Mouse (Mus musculus): ENCODE results near the gene Ephb6. TPM values are rescaled to one million over a fixed set of nuclear protein-coding genes. Genes with fewer than 3 reads are reported as not detected.

Ephb6 gene
- polyA plus RNA-seq, 1 experiment from 2014 or later = 19.2 TPM

DNA sequence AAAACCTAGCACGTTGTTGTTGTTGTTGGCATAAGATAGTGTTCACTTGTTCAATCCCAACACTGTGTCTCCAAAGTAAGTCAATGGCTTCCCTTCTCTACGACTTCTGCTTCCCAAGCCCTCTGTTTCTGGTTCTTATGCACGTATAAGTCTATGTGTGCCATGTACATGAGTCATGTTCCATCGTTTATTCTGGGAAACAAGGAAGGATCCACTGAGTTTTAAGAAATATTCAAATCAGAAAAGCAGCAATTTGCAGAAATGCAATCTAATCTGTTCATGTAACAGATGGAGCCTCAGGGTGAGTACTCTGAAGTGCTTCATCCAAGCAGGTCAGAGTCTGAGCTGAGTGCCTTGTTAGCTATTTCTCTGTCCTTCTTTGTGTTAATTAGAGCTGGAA lies 26.3 kb downstream of the Ephb6 start:
- Histone ChIP-seq H3K4me3 (no peak overlapping the region), H3K4me1 (0 out of 2 replicates have a peak, but pooled peaks cover 3% of the 10 kb centered on the region), H3K4me2 (no peak overlapping the region), H3K9ac (no peak overlapping the region), H3K27ac (no peak overlapping the region), H3K9me3 (replicated peaks) (no peaks in the 10 kb centered on the region), H3K36me3 (ENCODE audit: poor library complexity, severe bottlenecking) (no peaks in the 10 kb centered on the region), H3K27me3 (no peaks in the 10 kb centered on the region)
- ATAC-seq = no peak
- 82% methylated on average over 4 of the region's 4 CpGs for WGBS

DNA sequence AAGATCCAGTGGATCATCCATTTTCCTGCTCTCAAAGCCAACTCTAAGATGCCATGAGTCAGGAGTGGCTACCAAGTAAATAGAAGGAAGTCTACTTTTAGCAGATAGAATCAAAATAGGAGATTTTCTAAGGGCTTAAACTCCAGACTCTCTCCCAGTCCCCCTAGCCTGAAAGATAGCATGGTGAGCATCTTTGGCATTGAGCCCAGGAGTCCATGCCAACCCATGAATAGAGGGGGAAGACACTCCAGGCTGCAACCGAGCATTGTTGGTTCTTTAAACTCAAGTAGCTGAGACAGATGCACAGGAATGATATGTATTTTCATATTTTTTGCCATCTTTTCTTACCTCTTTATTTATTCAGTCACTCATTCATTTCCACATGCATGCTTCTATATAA lies 29.9 kb downstream of the Ephb6 start:
- Histone ChIP-seq H3K36me3 (ENCODE audit: poor library complexity, severe bottlenecking) (no peaks in the 10 kb centered on the region), H3K4me3 (no peak overlapping the region), H3K27me3 (no peaks in the 10 kb centered on the region), H3K27ac (no peak overlapping the region), H3K4me2 (no peak overlapping the region), H3K9me3 (replicated peaks) (no peaks in the 10 kb centered on the region), H3K4me1 (0 out of 2 replicates have a peak, but pooled peaks cover 3% of the 10 kb centered on the region), H3K9ac (no peak overlapping the region)
- WGBS = 65% methylated on average over 1 of the region's 1 CpGs
- ATAC-seq = no peak

DNA sequence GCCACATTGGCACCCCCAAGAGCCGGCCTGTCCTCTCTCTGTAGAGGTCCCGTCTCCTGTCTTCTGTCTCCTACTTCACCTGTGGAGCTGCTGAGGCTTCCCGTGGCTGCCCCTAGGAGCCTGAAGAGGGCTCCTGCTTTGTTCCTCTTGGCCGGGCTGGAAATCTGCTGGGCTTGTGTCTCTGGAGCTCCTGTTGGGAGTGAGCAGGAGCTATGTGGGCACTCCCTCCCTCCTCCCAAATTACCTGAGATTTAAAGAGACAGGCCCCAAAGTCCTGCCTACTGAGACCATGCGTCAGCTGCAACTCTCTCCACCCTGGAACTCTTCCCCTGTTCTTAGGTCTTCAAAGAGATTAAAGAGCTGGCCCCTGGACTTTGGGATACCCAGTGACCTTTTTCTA lies 30.9 kb downstream of the Ephb6 start, which contains the start of gene Trpv6:
Gene Trpv6, minus strand, starts transcription at position 228 of the 400 bp plus-strand sequence.
- H3K4me1 ChIP-seq = 0 out of 2 replicates have a peak, but pooled peaks cover 3% of the 10 kb centered on the region
- no peak within 1 kb of the TSS for H3K4me3 ChIP-seq
- ATAC-seq = no peak
- H3K4me2 ChIP-seq = no peak within 1 kb of the TSS
- 22% methylated on average over 5 of the region's 5 CpGs for WGBS
- no peak within 1 kb of the TSS for H3K27ac ChIP-seq
- H3K27me3 ChIP-seq = no peaks in the 10 kb centered on the region
- no peak within 1 kb of the TSS for H3K9ac ChIP-seq
- no peaks in the 10 kb centered on the region for H3K36me3 ChIP-seq (ENCODE audit: poor library complexity, severe bottlenecking)
- no peaks in the 10 kb centered on the region for H3K9me3 ChIP-seq (replicated peaks)

DNA sequence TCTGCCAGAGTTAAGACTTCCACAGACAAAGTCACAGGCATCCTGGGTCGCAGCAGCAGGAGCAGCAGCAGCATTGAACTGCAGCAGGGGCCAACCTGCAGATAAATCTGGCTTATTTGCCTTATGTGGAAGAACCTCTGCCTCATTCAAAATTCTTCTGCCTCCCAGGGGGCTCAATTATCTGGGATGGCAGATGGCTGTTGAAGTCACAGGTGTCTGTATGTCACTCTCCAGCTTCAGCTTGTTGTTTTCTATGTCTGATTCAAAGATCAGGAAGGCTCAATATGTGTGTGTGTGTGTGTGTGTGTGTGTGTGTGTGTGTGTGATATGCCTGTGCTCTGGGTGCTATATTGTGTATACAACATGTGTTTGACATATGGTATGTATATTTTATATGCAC lies 32.1 kb downstream of the Ephb6 start:
- peak; percentile 48 for ATAC-seq

DNA sequence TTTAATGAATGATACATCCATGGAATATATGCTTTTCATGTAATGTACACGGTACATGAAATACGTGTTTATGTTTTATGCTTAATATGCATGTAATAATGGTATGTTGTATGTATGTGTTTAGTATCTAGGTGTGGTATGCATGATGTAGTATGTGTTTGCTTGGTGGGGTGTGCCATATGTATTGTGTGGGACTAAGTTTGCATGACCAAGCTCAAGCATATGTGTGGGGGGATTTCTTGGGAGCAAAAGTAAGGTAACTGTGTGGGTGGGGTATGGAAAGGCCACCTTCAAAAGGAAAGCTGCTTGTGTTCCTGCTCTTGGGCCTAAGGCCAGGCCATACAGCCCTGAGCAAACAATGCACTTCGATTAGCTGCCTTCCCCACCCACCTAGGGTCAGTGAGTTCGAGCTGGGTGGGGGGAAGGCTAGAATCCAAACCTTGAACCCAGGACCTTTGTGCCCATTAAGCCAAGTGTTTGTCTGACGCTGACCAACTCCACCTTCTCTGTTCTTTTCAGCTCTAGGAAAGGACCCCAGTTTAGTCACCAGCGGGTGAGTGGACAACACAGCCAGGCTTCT lies 32.7 kb downstream of the Ephb6 start:
- Histone ChIP-seq H3K27me3 (no peaks in the 10 kb centered on the region), H3K4me1 (0 out of 2 replicates have a peak, but pooled peaks cover 3% of the 10 kb centered on the region), H3K36me3 (ENCODE audit: poor library complexity, severe bottlenecking) (no peaks in the 10 kb centered on the region), H3K27ac (no peak overlapping the region), H3K9me3 (replicated peaks) (no peaks in the 10 kb centered on the region), H3K9ac (no peak overlapping the region), H3K4me2 (no peak overlapping the region), H3K4me3 (no peak overlapping the region)
- WGBS = 76% methylated on average over 6 of the region's 6 CpGs
- ATAC-seq = no peak

More for the DNA sequence above, 32.1 kb downstream of the Ephb6 start:
- Histone ChIP-seq H3K4me2 (no peak overlapping the region), H3K36me3 (ENCODE audit: poor library complexity, severe bottlenecking) (no peaks in the 10 kb centered on the region), H3K9ac (no peak overlapping the region), H3K4me3 (no peak overlapping the region), H3K27me3 (no peaks in the 10 kb centered on the region), H3K27ac (no peak overlapping the region), H3K9me3 (replicated peaks) (no peaks in the 10 kb centered on the region), H3K4me1 (0 out of 2 replicates have a peak, but pooled peaks cover 3% of the 10 kb centered on the region)
- 22% methylated on average over 1 of the region's 1 CpGs for WGBS

DNA sequence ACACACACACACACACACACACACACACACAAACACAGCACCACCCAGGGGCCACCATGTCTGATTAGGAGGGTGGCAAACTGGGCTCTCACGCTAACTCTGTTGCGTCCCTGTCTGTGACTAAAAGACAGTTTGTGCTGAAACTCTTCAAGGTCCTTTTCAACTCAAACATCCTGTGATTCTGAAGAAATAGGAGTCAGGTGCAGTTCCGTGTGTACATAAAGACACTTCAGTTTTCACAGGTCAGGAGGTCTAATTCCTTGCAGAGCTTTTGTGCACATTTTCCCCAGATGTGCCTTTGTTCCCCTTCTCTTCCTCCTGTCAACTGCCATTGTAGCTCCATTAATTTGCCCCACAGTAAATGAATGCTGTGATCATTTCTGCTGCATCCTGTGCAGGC lies 35.2 kb downstream of the Ephb6 start:
- no peak for ATAC-seq
- Histone ChIP-seq H3K36me3 (ENCODE audit: poor library complexity, severe bottlenecking) (no peaks in the 10 kb centered on the region), H3K9ac (no peak overlapping the region), H3K4me2 (no peak overlapping the region), H3K4me3 (no peak overlapping the region), H3K27ac (no peak overlapping the region), H3K4me1 (no peaks in the 10 kb centered on the region), H3K9me3 (replicated peaks) (no peaks in the 10 kb centered on the region), H3K27me3 (no peaks in the 10 kb centered on the region)
- WGBS = 74% methylated on average over 3 of the region's 3 CpGs

DNA sequence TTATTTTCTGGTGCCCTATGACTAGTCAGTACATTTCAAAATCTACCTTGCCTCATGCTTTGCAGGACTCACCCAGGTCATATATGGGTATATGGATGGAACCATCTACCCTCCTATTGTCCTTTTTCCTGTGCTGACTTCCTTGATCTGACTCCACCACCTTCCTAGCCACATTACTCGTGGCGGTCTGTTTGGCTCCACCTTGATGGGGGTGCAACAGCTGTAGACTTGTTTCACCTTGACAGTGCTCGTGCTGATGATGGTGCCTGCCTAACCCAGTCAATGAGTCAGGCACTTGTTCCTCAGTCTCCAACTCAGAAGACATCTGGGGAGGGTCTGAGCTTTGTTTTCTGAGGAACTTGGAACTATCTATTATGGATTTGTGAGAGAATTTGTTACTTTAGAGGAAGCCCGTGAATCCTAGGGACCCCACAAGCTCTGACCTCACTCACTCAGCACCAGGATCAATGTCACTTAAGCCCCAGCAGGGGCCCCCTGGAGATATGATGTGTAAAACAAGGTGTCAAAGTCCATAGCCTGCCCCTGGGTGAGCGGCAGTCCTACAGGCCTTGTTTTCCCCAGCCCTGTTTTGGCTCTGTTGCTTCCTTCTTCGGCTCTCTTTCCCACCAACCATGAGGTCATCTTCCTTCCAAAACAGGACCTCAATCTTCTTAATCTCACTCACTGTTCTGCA lies 36.0 kb downstream of the Ephb6 start:
- Histone ChIP-seq H3K27ac (no peak overlapping the region), H3K9me3 (replicated peaks) (no peaks in the 10 kb centered on the region), H3K4me3 (no peak overlapping the region), H3K9ac (no peak overlapping the region), H3K4me2 (no peak overlapping the region), H3K27me3 (no peaks in the 10 kb centered on the region), H3K36me3 (ENCODE audit: poor library complexity, severe bottlenecking) (no peaks in the 10 kb centered on the region), H3K4me1 (no peaks in the 10 kb centered on the region)
- WGBS = 86% methylated on average over 6 of the region's 6 CpGs
- ATAC-seq = no peak

DNA sequence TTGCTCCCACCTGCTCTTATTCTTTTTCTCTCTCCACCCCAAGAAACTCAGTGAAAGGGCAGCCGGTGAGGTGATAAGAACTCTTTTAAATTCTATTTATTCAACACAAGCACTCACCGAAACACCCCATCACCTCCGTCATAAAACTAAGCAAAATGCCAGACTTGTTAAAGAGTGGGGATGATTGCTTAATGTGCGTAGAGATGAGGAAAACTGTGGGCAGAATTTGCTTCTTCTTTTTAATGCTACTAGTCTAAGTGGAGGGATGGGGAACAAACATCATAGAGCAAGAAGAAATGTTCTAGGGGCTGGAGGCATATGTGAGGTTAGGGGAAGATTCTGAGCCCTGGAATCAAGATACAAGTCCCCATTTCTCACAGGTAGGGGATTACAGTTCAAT lies 37.5 kb downstream of the Ephb6 start:
- H3K4me1 ChIP-seq = no peaks in the 10 kb centered on the region
- WGBS = 90% methylated on average over 4 of the region's 4 CpGs
- no peaks in the 10 kb centered on the region for H3K9me3 ChIP-seq (replicated peaks)
- no peak overlapping the region for H3K27ac ChIP-seq
- H3K4me3 ChIP-seq = no peak overlapping the region
- no peak for ATAC-seq
- no peak overlapping the region for H3K9ac ChIP-seq
- H3K4me2 ChIP-seq = no peak overlapping the region
- no peaks in the 10 kb centered on the region for H3K27me3 ChIP-seq
- H3K36me3 ChIP-seq (ENCODE audit: poor library complexity, severe bottlenecking) = no peaks in the 10 kb centered on the region

DNA sequence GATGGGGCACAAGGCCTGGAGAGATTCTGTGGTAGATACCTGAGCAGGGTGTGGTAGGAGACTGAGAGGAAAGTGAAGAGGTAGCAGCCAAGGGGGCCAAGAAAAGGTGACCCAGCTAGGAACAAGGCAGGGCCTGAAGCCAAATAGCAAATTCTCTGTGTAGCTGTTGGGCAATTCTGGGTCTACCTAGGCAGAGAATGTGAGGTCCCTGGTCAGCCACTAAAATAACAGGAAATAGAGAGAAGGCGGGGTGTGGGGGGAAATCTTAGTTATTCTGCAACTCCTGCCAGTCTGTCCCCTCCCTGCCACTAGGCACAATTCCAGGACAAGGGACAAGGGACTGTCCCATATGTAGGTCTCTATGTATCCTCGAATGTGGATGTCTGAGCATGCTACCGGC lies 37.9 kb downstream of the Ephb6 start:
- H3K27ac ChIP-seq = no peak overlapping the region
- no peak for ATAC-seq
- no peak overlapping the region for H3K9ac ChIP-seq
- no peaks in the 10 kb centered on the region for H3K36me3 ChIP-seq (ENCODE audit: poor library complexity, severe bottlenecking)
- no peak overlapping the region for H3K4me3 ChIP-seq
- no peaks in the 10 kb centered on the region for H3K27me3 ChIP-seq
- no peaks in the 10 kb centered on the region for H3K4me1 ChIP-seq
- no peaks in the 10 kb centered on the region for H3K9me3 ChIP-seq (replicated peaks)
- H3K4me2 ChIP-seq = no peak overlapping the region
- 96% methylated on average over 3 of the region's 3 CpGs for WGBS

DNA sequence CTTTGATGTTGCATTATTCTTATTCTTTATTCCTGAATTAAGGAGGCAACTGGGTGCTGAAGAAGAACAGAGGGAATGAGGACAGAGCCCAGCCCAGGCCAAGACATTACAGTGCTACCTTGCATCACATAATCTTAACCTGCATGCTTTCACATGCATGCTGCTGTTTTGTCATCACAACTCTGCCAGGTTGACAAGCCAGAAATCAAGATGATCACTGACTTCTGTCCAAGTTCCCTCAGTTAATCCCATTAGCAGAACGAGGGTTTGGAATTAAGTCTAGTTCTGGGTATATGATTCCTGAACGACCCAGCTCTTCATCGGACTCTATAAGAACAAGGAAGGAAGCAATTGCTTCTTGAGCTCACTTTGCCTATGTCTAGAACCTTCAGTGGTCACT lies 40.9 kb downstream of the Ephb6 start:
- Histone ChIP-seq H3K9me3 (replicated peaks) (no peaks in the 10 kb centered on the region), H3K4me3 (no peak overlapping the region), H3K27ac (no peak overlapping the region), H3K4me1 (no peaks in the 10 kb centered on the region), H3K9ac (no peak overlapping the region), H3K4me2 (no peak overlapping the region), H3K27me3 (no peaks in the 10 kb centered on the region), H3K36me3 (ENCODE audit: poor library complexity, severe bottlenecking) (no peaks in the 10 kb centered on the region)
- no peak for ATAC-seq
- 82% methylated on average over 3 of the region's 3 CpGs for WGBS

DNA sequence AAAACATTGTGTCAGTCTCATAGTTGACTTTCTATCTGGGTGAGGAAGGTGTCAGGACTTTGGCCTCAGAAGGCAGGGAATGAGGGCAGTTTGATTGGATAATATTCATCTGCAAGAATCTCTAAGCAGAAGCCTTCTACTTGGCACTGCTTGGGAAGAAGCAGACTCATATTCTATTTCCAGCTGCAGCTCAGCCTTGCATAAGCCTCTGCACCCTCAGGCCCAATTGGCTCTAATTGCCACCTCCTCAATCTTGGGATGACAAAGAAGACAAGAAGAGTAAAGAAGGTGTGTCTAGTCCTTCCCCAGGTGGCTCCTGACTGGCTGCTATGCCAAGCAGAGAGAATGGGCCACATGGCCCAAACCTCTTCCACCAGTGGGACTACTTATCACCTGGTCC lies 41.4 kb downstream of the Ephb6 start:
- H3K9ac ChIP-seq = no peak overlapping the region
- no peaks in the 10 kb centered on the region for H3K4me1 ChIP-seq
- no peak for ATAC-seq
- H3K4me3 ChIP-seq = no peak overlapping the region
- no peaks in the 10 kb centered on the region for H3K36me3 ChIP-seq (ENCODE audit: poor library complexity, severe bottlenecking)
- no peak overlapping the region for H3K27ac ChIP-seq
- no peak overlapping the region for H3K4me2 ChIP-seq
- H3K9me3 ChIP-seq (replicated peaks) = no peaks in the 10 kb centered on the region
- no peaks in the 10 kb centered on the region for H3K27me3 ChIP-seq

DNA sequence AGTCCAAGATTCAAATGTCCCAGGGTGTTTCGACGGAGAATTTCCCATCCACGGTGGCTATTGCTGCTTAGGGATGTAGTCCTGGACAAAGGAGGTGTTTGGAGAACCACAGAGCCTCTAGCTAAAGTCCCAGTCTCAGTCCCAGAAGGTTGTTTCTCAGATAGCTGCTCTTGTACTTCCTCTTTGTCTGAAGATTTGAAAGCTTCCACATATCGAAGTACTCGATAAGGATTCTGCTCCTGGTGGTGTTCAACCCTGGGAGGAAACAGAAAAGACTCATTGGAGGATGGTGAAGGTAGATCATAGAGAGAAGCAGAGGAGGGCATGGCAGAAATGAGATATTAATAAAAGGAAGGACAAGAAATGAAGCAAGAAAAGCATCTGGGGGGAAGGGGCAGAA lies 47.9 kb downstream of the Ephb6 start:
- Histone ChIP-seq H3K36me3 (ENCODE audit: poor library complexity, severe bottlenecking) (no peaks in the 10 kb centered on the region), H3K27me3 (no peaks in the 10 kb centered on the region), H3K9ac (no peak overlapping the region), H3K9me3 (replicated peaks) (no peaks in the 10 kb centered on the region), H3K27ac (no peak overlapping the region), H3K4me2 (no peak overlapping the region), H3K4me1 (no peaks in the 10 kb centered on the region), H3K4me3 (no peak overlapping the region)
- WGBS = 95% methylated on average over 5 of the region's 5 CpGs
- no peak for ATAC-seq

DNA sequence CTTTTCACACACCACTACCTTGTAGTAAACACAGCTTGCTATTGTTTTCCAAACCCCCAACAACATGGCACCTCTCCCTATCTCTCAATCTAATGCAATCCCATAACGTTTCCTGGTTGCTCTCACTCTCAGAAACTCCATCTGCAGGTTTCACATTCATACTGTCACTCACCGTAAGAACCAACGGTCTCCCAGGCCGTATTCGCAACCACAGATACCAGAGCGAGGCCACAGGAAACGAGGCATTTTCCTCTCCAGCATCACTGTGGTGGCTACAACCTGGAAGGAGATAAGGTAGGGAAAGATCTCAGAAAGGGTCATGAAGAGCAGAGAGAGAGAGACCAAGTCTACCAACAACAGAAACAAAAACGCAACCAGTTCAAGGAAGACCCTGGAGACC lies 49.4 kb downstream of the Ephb6 start:
- Histone ChIP-seq H3K27ac (no peak overlapping the region), H3K9me3 (replicated peaks) (no peaks in the 10 kb centered on the region), H3K36me3 (ENCODE audit: poor library complexity, severe bottlenecking) (no peaks in the 10 kb centered on the region), H3K27me3 (no peaks in the 10 kb centered on the region), H3K4me3 (no peak overlapping the region), H3K4me2 (no peak overlapping the region), H3K9ac (no peak overlapping the region), H3K4me1 (no peaks in the 10 kb centered on the region)
- 90% methylated on average over 8 of the region's 8 CpGs for WGBS
- ATAC-seq = no peak

Measured in forebrain, embryonic 13.5 days (tissue).